Mouse (Mus musculus): ENCODE measurements around the gene Msmb. TPM values are rescaled to one million over a fixed set of nuclear protein-coding genes. Genes with fewer than 3 reads are reported as not detected.
"Not testable (repeated sequence)": the region's sequence is repeated elsewhere in the genome, so short reads cannot be mapped to it uniquely, and the experiment has no call there.

Gene Msmb
- not detected in 2 replicates for polyA plus RNA-seq (2015; fragmentation: Nextera tagmentation; extraction: Ambion mirVana)

DNA sequence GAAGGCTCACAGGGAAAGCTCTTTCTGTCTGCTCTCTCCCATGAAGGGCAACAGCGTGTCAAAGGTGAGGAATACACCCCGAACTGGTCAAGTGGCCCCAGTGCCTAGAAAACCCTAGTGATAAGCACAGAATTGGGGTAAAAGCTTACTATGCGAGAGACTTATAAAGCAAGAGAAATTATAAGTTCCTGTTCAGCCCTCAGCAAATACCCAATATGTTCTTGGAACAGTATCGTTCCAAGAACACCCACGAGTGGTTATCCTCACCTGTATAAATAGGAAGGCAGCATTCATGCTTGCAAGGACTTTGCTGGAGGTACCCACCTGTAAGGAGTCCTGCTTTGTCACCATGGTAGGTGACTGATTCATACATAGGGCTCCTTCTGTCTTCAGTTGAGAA lies at the start of gene Msmb:
TSS of gene Msmb (plus strand) at position 301 of the 400 bp plus-strand sequence.
- WGBS, result 90% methylated on average over 5 of the region's 5 CpGs
- Histone ChIP-seq H3K4me2 (no peak within 1 kb of the TSS), H3K9ac (replicated peaks) (no peak within 1 kb of the TSS), H3K9me3 (replicated peaks) (no peaks in the 10 kb centered on the region), H3K36me3 (no peaks in the 10 kb centered on the region), H3K4me3 (replicated peaks) (no peak within 1 kb of the TSS), H3K4me1 (no peaks in the 10 kb centered on the region), H3K27me3 (replicated peaks) (no peaks in the 10 kb centered on the region), H3K27ac (replicated peaks) (no peak within 1 kb of the TSS)
- no peak for ATAC-seq (ENCODE audit: low FRiP score)

GRCm38 (mm10) chr14:32093018-32093417 lies 48.8 kb upstream of the Msmb start:
- no peak overlapping the region for H3K4me2 ChIP-seq
- 80% methylated on average over 1 of the region's 1 CpGs for WGBS
- no peaks in the 10 kb centered on the region for H3K27me3 ChIP-seq (replicated peaks)
- no peak overlapping the region for H3K4me3 ChIP-seq (replicated peaks)
- no peaks in the 10 kb centered on the region for H3K4me1 ChIP-seq
- H3K36me3 ChIP-seq, result peaks cover 53% of the 10 kb centered on the region
- H3K27ac ChIP-seq (replicated peaks), result no peak overlapping the region
- H3K9me3 ChIP-seq (replicated peaks), result no peaks in the 10 kb centered on the region
- ATAC-seq (ENCODE audit: low FRiP score), result no peak
- H3K9ac ChIP-seq (replicated peaks), result no peak overlapping the region

GRCm38 (mm10) chr14:32093500-32094117 lies 48.2 kb upstream of the Msmb start:
- H3K36me3 ChIP-seq, result peaks cover 59% of the 10 kb centered on the region

DNA sequence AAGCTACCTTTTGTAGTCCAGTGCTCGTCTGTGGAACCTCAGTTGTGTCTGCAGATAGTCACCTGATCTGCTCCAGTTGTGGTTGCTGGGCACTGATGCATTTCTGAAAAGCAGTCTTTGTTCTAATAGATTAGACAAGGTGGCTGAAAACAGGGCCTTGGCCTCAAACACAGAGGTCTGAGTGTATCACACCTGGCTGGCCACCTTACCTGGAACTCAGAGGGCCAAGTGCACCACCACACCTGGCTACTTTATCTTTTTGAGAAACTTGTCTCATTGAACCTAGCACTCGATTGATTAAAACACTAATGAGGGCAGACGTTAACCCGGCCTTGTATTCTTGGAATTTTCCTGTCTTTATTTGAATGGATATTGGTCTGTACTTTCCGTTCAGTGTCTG lies 46.2 kb upstream of the Msmb start:
- H3K9ac ChIP-seq (replicated peaks), result no peak overlapping the region
- no peak for ATAC-seq (ENCODE audit: low FRiP score)
- no peaks in the 10 kb centered on the region for H3K4me1 ChIP-seq
- H3K36me3 ChIP-seq, result peaks cover 80% of the 10 kb centered on the region
- H3K9me3 ChIP-seq (replicated peaks), result no peaks in the 10 kb centered on the region
- WGBS, result 88% methylated on average over 5 of the region's 5 CpGs
- H3K27ac ChIP-seq (replicated peaks), result no peak overlapping the region
- no peaks in the 10 kb centered on the region for H3K27me3 ChIP-seq (replicated peaks)
- no peak overlapping the region for H3K4me3 ChIP-seq (replicated peaks)
- H3K4me2 ChIP-seq, result no peak overlapping the region

More at GRCm38 (mm10) chr14:32093500-32094117, 48.2 kb upstream of the Msmb start:
- H3K27ac ChIP-seq (replicated peaks), result no peak overlapping the region
- no peaks in the 10 kb centered on the region for H3K27me3 ChIP-seq (replicated peaks)
- no peak overlapping the region for H3K4me2 ChIP-seq
- H3K9me3 ChIP-seq (replicated peaks), result no peaks in the 10 kb centered on the region
- no peaks in the 10 kb centered on the region for H3K4me1 ChIP-seq
- ATAC-seq (ENCODE audit: low FRiP score), result no peak
- no peak overlapping the region for H3K4me3 ChIP-seq (replicated peaks)
- 91% methylated on average over 11 of the region's 11 CpGs for WGBS
- H3K9ac ChIP-seq (replicated peaks), result no peak overlapping the region

DNA sequence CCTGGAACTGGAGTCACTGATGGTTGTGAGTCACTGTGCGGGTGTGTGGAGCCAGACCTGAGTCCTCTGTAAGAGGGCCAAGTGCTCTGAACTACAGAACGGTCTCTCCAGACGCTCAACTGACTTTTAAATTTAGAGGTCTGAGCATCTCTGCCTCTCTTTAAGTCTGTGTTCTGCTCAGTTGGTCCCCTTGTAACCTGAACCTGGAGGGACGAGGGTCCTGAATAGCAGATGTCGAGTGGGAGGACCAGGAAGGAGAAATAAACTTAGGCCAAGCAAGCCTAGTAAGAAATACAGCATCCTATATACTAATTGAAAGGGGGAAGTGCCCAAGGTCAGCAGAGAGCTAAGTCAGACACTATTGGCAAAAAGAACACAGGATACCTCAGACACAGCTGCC lies 45.1 kb upstream of the Msmb start:
- Histone ChIP-seq H3K9ac (replicated peaks) (no peak overlapping the region), H3K9me3 (replicated peaks) (no peaks in the 10 kb centered on the region), H3K36me3 (peaks cover 84% of the 10 kb centered on the region), H3K27ac (replicated peaks) (no peak overlapping the region), H3K4me1 (no peaks in the 10 kb centered on the region), H3K4me3 (replicated peaks) (no peak overlapping the region), H3K27me3 (replicated peaks) (no peaks in the 10 kb centered on the region), H3K4me2 (no peak overlapping the region)
- no peak for ATAC-seq (ENCODE audit: low FRiP score)
- 88% methylated on average over 5 of the region's 5 CpGs for WGBS

- H3K4me1 ChIP-seq, result no peaks in the 10 kb centered on the region
- peaks cover 85% of the 10 kb centered on the region for H3K36me3 ChIP-seq
- WGBS, result 97% methylated on average over 7 of the region's 7 CpGs
- H3K4me2 ChIP-seq, result no peak overlapping the region
- no peak overlapping the region for H3K9ac ChIP-seq (replicated peaks)
- H3K27ac ChIP-seq (replicated peaks), result no peak overlapping the region
- ATAC-seq (ENCODE audit: low FRiP score), result no peak
- no peaks in the 10 kb centered on the region for H3K27me3 ChIP-seq (replicated peaks)
- no peak overlapping the region for H3K4me3 ChIP-seq (replicated peaks)
- no peaks in the 10 kb centered on the region for H3K9me3 ChIP-seq (replicated peaks)
Measured at GRCm38 (mm10) chr14:32097691-32098090, 44.1 kb upstream of the Msmb start.

DNA sequence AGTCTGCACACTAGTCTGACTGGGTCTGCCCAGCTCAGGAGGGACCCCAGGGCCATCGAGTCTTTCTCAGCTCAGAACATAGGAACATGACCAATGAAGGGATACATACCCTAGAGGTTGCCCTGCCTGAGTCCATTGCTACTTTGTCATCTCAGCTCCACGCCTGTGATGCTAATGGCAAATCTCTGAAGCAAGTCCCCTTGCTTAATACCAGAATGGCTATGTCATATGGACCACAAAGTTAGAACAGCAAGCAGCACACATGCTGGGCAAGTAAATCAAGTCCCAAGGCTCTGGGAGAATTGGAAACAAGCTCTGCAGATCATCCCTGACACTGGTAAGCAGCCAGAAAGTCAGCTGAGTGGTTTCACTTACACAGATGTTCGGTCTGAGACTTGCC lies 42.9 kb upstream of the Msmb start:
- Histone ChIP-seq H3K4me1 (no peaks in the 10 kb centered on the region), H3K27ac (replicated peaks) (no peak overlapping the region), H3K4me2 (no peak overlapping the region), H3K9ac (replicated peaks) (no peak overlapping the region), H3K9me3 (replicated peaks) (no peaks in the 10 kb centered on the region), H3K27me3 (replicated peaks) (no peaks in the 10 kb centered on the region), H3K4me3 (replicated peaks) (no peak overlapping the region), H3K36me3 (peaks cover 75% of the 10 kb centered on the region)
- ATAC-seq (ENCODE audit: low FRiP score), result no peak
- 99% methylated on average over 3 of the region's 3 CpGs for WGBS

GRCm38 (mm10) chr14:32103556-32103955 lies 38.3 kb upstream of the Msmb start:
- Histone ChIP-seq H3K4me2 (no peak overlapping the region), H3K27me3 (replicated peaks) (no peaks in the 10 kb centered on the region), H3K36me3 (peaks cover 36% of the 10 kb centered on the region), H3K9ac (replicated peaks) (no peak overlapping the region), H3K4me1 (no peaks in the 10 kb centered on the region), H3K9me3 (replicated peaks) (no peaks in the 10 kb centered on the region), H3K27ac (replicated peaks) (no peak overlapping the region), H3K4me3 (replicated peaks) (no peak overlapping the region)
- WGBS, result 85% methylated on average over 4 of the region's 4 CpGs
- ATAC-seq (ENCODE audit: low FRiP score), result no peak

GRCm38 (mm10) chr14:32105663-32106062 lies 36.2 kb upstream of the Msmb start:
- 77% methylated on average over 7 of the region's 7 CpGs for WGBS

GRCm38 (mm10) chr14:32106911-32107310 lies 34.9 kb upstream of the Msmb start:
- H3K27me3 ChIP-seq (replicated peaks), result no peaks in the 10 kb centered on the region
- WGBS, result 85% methylated on average over 4 of the region's 4 CpGs
- ATAC-seq (ENCODE audit: low FRiP score), result no peak

More at GRCm38 (mm10) chr14:32105663-32106062, 36.2 kb upstream of the Msmb start:
- ATAC-seq (ENCODE audit: low FRiP score), result no peak
- Histone ChIP-seq H3K9ac (replicated peaks) (no peak overlapping the region), H3K27me3 (replicated peaks) (no peaks in the 10 kb centered on the region), H3K4me2 (no peak overlapping the region), H3K4me3 (replicated peaks) (no peak overlapping the region), H3K27ac (replicated peaks) (no peak overlapping the region), H3K36me3 (peaks cover 15% of the 10 kb centered on the region), H3K9me3 (replicated peaks) (no peaks in the 10 kb centered on the region), H3K4me1 (no peaks in the 10 kb centered on the region)

DNA sequence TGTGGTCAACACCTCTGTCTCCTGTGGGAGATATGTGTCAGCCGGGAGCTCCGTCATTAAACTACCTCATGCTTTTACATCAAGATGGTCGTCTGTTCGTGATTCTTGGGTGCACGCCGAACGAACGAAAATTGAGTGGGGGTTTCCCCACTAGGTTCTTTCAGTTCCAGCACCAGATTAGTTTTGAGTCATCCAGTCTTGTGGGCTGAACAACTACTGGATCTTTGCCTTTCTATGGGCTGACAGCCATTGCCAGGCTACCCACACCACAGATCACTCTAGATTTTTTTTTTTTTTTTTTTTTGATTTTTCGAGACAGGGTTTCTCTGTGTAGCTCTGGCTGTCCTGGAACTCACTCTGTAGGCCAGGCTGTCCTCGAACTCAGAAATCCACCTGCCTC lies 29.7 kb upstream of the Msmb start:
- not testable (repeated sequence) for H3K4me3 ChIP-seq (replicated peaks); H3K4me2 ChIP-seq; H3K9ac ChIP-seq (replicated peaks); H3K36me3 ChIP-seq; H3K27me3 ChIP-seq (replicated peaks); H3K4me1 ChIP-seq; H3K27ac ChIP-seq (replicated peaks); H3K9me3 ChIP-seq (replicated peaks); ATAC-seq (ENCODE audit: low FRiP score)
- 92% methylated on average over 10 of the region's 10 CpGs for WGBS

More at GRCm38 (mm10) chr14:32106911-32107310, 34.9 kb upstream of the Msmb start:
- Histone ChIP-seq H3K4me3 (replicated peaks) (no peak overlapping the region), H3K4me2 (no peak overlapping the region), H3K36me3 (peaks cover 9% of the 10 kb centered on the region), H3K4me1 (no peaks in the 10 kb centered on the region), H3K9ac (replicated peaks) (no peak overlapping the region), H3K27ac (replicated peaks) (no peak overlapping the region), H3K9me3 (replicated peaks) (no peaks in the 10 kb centered on the region)

- no peak for ATAC-seq (ENCODE audit: low FRiP score)
- WGBS, result 62% methylated on average over 11 of the region's 11 CpGs
- no peaks in the 10 kb centered on the region for H3K9me3 ChIP-seq (replicated peaks)
- H3K4me2 ChIP-seq, result no peak overlapping the region
- no peak overlapping the region for H3K4me3 ChIP-seq (replicated peaks)
- H3K27ac ChIP-seq (replicated peaks), result no peak overlapping the region
- H3K4me1 ChIP-seq, result no peaks in the 10 kb centered on the region
- 0 out of 2 replicates have a peak, but pooled peaks cover under 1% of the 10 kb centered on the region for H3K27me3 ChIP-seq (replicated peaks)
- no peaks in the 10 kb centered on the region for H3K36me3 ChIP-seq
- no peak overlapping the region for H3K9ac ChIP-seq (replicated peaks)
Measured at GRCm38 (mm10) chr14:32120940-32121919, 20.6 kb upstream of the Msmb start.
